Mouse (Mus musculus) spleen, postnatal 4 days (tissue): ENCODE data around the gene Sertad1.

ENCODE experiments used
- DNase-seq, 2 experiments: peaks; one replicate each; pipeline ENCODE4 v3.0.0; 2022; ENCODE audit warnings: low spot score in 2 of 2

Sertad1 gene

DNA sequence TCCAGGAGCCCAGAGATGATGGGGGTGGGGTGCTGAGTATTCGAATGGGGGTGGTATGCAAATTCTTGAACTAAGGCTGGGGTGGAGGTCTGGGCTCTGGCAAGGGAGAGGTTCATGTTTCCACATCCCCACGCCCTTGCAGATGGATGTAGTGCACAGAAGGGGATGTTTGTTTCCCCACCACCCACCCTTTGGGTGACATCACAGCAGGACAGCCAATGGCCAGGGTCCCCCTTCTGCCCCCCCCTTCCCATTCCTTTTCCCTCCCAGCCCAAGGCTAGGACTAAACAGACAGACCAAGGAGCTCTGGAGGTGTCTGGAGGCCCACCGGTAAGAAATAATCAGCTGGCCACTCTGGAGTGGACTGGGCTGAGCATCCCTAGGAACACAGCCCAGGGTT, 12.3 kb downstream of the Sertad1 start, which contains the start of gene Prx:
TSS of gene Prx (plus strand) at position 289 of the 400 bp plus-strand sequence.
- no peak for DNase-seq

DNA sequence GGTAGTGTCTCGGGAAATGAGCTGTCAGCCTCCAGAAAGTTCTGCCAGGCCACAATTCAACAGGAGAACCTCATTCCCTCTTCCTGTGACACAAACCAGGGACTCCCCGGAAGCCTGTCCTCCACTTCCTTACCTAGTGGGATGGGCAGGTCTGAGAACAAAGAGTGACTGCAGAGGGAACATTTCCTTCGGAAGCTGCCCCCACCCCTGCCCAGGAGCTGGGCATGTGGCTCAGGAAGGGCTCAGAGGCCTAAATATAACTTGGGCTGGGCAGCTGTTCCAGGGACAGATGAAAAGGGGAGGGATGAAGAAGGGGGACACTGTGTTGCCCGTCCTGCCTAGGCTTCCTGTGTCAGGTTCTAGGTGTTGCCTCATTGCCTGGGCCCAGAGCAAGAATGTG, 14.9 kb downstream of the Sertad1 start:
- DNase-seq: no peak

DNA sequence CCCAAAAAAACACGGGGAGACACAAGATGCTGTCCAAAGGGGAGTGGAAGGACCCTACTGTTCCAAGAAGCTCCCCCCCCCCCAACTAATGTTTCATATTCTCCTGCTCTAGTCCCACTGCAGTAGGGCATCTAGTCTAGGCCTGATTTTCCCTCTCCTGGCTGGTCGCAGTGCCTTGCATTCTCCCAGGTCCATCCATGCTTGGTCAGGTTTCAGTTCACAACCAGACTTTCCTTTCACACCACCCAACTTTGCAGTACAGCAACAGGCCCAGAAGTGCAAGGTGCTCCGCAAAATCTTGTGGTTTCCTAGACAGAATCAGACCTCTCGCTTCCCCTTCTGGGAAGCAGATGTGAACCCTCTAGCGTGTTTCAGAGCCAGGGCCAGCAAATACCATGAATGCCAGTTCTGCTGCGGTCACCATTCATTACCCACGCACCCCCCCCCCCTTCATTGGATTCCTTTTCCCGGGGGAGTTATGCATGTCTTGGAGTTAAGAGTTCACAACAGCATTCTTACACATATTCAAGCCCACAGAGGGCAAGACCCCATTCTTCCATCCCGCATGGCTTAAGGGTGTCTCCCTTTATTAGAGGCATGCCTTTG, 20.2 kb downstream of the Sertad1 start:
- no peak for DNase-seq

DNA sequence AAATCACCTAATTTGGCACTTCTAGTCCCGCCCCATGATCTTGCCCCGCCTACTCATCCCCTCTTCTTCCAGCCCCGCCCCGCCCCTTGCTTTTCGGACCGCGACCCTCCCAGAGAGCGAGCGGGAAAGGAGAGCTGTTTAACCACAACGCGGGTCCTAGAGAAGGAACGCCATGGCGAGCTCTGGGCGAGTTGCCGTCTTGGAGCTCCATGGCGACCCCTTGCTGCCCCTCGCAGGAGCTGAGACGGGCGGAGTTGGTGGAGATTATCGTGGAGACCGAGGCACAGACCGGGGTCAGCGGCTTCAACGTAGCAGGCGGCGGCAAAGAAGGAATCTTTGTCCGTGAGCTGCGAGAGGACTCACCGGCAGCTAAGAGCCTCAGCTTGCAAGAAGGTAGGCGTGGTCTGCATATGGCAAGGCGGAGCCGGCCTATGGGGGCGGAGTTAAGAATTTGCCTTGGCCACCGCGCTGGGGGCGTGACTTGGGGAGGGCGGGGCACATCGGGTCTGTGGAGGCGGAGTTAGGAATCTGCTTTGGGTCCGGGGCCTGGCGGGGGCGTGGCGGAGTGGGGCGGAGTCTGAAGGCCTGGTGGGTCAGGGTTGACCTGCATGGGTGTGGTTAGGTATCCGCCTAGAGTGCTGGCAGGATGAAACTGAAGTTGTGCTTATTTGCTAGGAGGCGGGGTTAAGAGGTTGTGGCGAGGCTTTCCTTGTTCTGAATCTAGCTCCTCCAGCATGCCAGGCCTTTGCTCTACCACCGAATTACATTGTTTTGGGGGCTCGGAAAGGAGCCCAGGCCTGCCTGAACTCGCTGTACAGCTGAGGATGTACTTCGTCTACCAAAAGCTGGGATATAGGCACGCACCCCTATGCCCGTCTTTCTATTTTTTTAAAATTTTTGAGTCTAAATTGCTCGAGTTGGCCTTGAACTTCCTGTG, 21.3 kb downstream of the Sertad1 start:
- DNase-seq: peak; percentile 100

DNA sequence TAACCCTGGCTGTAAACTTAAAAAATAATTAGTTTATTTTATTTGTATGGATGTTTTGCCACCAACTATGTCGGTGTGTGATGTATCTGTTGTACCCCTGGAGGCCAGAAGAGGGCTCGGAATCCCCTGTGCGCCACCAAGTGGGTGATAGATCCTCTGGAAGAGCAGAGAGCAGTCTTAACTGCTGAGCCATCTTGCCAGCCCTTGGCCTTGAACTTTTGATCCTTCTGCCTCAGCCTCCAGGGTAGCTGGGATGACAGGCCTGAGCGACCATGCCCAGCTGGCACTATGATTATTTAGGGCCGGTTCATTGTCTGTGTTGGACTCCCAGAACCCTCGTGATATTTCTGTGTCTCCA, 21.9 kb downstream of the Sertad1 start:
- peak; percentile 79 to 84 for DNase-seq

DNA sequence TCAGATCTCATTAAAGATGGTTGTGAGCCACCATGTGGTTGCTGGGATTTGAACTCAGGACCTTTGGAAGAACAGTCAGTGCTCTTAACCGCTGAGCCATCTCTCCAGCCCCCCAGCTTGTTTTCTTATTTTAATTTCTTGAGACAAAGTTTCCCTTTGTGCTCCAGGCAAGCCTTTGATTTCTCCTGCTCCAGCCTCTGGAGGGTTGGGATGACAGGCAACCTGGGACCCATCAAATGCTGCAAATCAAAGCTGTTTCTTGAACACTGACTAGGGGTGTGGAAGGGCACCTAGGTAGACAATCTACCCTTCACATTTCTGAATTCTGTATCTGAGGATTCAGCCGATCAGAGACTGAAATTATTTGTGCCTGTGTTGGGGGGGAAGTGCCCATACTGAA, 24.1 kb downstream of the Sertad1 start:
- DNase-seq: no peak

DNA sequence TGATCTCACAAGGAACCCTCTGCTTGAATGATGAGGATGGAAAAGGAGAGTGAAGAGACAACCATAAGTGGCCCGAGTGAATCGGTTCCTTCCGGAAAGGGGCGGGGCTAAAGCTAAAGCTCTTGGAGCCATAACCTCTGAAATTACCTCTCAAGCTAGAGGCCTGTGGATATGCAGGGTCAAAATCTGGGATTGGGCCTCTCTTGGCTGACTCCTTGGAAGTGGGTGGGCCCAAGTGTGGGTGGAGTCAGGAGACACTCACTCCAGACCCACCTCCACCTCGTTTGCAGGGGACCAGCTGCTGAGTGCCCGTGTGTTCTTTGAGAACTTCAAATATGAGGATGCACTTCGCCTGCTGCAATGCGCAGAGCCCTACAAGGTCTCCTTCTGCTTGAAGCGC, 28.3 kb downstream of the Sertad1 start:
- no peak for DNase-seq

DNA sequence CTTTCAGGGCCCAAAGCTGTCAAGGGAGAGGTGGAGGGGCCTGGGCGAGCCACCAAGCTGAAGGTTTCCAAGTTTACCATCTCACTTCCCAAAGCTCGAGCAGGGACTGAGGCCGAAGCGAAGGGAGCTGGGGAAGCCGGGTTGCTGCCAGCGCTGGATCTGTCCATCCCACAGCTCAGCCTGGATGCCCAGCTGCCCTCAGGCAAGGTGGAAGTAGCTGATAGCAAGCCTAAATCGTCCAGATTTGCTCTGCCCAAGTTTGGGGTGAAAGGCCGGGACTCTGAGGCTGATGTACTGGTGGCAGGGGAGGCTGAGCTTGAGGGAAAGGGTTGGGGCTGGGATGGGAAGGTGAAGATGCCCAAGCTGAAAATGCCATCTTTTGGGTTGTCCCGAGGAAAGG, 31.6 kb downstream of the Sertad1 start:
- DNase-seq: no peak

DNA sequence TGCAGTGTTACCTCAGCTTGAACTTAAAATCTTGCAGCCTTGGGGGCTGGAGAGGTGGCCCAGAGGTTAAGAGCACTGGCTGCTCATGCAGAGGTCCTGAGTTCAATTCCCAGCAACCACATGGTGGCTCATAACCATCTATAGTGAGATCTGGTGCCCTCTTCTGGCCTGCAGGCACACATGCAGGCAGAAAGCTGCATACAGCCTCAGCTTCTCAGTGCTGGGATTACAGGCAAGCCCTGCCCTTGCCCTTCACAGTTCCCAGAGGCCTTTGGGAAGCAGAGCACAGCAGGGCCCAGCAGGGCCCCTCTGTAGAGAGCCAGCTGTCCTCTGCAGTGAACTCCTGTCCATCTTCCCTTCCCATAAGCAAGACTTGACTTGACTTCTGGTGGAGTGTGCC, 33.4 kb downstream of the Sertad1 start:
- DNase-seq: no peak

DNA sequence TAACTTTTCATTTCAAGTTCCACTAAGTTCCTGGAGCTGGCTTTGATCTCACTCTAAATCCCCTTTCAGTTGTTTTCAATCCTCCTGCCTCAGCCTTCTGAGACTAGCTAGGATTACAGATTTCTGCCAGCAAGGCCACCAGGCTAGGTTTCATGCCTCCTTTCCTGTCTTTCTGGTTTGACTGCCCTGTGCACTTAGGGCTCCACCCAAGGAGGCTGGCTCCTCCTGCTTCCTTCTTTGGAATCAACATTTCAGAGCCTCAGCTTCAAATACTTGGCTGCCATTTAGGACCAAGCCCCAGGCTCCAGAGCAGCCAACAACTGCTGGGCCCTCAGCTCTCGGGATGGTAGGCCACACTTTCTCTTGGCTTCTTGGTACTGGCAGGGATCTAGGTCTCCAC, 33.9 kb downstream of the Sertad1 start:
- no peak for DNase-seq

DNA sequence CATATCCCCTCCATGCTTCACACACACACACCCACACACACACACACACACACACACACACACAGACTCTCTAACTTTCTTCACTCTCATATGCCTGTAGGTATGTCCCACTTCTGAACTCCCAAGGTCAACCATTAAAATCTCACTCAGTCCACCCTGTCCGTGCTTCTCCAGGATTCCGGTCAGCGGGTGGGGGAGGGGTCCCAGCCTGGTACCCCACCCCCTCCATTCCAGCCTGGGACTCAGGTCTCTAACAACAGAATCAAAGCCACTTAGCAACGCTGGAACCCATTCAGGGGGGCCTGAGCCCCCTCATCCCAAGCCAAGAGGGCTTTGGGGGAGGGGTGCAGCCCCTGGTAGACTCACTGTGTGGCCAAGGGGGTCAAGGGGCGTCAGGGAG, 36.3 kb downstream of the Sertad1 start, which contains the start of gene Hipk4:
TSS of gene Hipk4 (plus strand) at position 301 of the 400 bp plus-strand sequence.
- no peak for DNase-seq

DNA sequence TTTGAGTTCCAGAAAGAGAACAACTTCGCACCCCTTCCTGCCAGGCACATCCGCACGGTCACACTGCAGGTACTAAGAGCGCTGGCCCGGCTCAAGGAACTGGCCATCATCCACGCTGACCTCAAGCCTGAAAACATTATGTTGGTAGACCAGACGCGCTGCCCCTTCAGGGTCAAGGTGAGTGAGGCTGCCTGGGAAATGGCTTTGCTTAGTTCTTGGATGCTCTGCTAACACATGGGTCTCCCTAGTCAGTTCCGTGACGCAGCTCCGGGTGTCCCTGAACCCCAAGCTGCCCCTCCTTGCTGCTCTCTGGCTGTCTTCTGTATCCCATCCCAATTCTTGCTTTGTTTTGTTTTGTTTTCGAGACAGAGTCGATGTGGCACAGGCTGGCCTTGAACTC, 37.1 kb downstream of the Sertad1 start:
- DNase-seq: no peak

DNA sequence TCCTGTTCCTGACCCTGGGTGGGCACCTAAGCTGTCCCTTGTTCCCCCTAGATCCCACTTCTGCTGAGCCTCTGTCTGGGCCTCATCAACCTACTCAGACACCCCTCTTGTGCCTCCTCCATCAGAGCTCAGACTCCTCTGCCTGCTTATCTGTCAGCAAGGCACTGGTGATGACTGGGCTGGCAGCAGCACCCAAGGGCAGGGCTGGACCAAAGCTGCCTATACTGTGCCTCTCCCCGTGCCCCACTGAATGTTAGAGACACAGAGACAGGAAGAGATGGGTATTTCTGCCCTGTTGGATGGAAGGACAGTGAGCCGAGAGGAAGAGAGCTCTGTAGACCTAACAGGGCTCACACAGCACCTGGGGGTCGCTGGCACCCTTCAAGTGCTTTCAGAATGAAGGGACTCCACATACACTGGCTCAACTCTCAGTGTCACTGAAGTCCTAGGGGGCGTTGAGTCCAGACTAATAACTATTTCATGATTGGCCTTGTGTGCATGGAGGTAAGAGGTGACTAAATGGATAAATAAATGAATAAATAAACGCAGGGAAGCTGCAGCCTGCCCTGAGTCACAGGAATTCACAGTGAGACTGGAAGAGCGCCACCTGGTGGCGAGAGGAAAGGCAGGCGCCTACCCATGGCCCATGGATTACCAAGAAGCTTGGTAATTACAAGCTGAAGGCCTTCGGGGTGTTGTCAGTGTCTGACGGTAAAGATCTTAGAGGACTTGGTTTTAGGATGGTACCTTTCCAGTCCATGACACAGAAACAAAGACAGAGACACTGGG, 39.5 kb downstream of the Sertad1 start:
- DNase-seq: peak; percentile 76 to 93

DNA sequence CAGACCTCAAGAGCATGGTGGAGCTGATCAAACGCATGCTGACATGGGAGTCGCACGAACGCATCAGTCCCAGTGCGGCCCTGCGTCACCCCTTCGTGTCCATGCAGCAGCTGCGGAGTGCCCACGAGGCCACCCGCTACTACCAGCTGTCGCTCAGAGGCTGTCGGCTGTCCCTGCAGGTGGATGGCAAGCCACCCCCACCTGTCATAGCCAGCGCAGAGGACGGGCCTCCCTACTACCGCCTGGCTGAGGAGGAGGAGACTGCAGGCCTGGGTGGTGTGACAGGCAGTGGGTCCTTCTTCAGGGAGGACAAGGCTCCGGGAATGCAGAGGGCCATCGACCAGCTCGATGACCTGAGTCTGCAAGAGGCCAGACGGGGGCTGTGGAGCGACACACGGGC, 42.4 kb downstream of the Sertad1 start:
- DNase-seq: peak in 1 of 2 experiments; percentile 57

DNA sequence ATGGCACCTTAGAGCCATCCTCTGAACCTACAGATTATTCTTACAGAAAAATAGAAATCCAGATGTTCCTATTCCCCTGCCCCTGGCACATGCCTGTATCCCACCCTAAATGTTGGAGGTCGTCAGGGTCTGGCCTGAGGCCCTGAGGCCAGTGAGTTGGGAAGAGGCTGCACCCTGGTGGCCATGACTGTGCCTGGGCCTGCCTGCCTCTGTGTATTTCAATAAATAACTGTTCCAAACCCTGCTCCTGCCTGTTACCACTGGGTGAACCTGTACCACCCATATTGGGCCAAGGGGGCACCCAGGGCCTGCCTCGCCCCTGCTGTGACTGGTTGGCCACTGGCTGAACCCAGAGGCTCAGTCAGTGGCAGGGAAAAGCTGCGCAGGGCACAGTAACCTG, 44.2 kb downstream of the Sertad1 start:
- no peak for DNase-seq

DNA sequence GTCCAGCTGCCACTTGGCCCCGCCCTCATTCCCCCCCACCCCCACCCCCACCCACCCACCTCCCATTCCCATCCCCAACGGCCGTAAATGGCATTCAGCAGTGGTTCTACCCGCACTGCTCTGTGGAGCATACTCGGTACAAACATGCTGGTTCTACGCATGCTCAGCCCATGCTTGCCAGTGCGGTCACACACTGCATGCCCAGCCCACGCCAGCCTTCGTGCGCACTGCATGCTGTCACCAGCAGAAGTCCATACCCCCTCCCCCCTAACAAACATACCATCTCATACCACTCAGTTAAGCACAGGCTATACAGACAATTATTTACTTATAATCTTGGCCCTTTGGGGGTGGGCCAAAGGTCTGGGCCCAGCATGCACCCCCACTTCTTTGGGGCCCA, 45.0 kb downstream of the Sertad1 start:
- no peak for DNase-seq

DNA sequence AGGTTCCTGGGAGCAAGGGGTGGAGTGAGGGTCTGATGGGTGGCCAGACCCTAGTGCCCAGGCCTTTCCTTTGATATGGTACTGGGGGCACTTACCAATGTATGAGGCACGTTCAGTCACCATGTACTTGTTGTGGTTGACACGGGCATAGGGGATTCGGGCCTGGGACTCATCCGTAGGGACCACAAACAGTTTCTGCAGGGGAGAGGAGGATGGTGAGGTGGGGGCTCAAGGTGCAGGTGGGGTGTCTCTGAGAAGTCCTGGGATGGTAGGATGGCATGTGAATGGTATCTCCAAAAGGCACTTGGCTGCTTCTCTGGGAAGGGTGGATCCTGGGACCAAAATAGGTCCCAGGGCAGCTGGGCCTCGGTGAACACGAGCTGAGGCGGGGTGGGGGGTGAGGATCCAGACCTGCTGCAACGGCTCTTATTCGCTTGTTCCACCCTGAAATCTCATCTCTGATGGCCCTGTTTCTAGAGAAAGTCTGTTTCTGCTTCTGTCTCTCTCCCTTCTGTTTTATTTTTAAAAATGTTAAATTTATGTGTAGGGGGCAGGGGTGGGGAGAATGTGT, 45.9 kb downstream of the Sertad1 start:
- DNase-seq: peak in 1 of 2 experiments; percentile 58

DNA sequence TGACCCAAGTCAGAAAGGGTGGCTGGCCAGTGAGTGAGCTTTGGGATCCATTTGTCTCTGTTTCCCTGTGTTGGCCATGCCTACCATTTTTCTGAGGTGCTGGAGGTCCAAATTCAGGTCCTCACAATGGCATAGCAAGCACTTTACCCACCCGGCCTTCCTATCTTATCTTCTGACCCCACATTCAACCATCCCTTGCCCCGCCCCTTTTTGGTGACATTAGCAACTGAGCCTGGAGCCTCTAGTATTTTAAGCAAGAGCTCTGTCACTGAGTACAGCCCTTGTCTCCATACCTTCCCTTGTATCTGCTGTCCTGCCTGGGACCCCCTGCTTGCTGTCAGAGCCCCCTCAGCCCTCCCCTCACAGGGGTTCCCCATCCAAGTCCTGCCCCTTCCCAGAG, 48.7 kb downstream of the Sertad1 start:
- peak; percentile 77 to 78 for DNase-seq

DNA sequence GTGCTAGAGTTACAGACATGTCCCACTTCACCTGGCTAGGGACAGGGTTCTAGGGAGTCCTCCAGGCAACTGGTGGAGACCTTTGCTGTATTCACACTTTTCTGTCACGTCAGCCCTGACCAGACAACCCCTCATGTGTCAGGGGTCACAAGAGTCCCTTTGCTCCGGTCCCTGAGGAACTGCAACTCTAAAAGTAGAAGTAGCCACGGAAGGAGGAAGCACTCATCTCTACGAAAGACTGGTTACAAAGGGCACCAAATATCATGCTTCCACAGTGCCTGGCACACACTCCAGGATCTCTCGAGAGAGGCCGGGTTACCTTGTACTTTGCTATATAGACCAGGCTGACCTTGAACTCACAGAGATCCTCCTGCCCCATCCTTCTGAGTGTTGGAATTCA, 49.9 kb downstream of the Sertad1 start:
- DNase-seq: no peak

DNA sequence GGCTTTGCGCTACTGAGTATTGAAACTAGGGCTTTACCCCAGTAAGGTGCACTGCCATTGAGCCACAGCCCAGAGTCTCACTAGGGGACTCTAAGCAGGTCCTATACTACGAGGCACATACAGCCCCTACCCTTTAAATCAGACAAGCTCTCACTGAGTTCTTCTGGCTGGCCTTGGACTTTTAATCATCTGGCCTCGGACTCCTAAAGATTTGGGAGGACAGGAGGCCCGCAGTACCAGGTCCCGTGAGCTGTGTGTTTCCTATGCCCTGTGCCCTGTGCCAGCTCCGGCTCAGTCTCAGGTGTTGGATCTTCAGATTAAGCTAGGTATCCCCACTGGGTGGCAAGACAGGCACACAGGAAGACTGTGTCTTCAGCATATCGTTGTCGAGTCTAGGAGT, 51.3 kb downstream of the Sertad1 start:
- no peak for DNase-seq

DNA sequence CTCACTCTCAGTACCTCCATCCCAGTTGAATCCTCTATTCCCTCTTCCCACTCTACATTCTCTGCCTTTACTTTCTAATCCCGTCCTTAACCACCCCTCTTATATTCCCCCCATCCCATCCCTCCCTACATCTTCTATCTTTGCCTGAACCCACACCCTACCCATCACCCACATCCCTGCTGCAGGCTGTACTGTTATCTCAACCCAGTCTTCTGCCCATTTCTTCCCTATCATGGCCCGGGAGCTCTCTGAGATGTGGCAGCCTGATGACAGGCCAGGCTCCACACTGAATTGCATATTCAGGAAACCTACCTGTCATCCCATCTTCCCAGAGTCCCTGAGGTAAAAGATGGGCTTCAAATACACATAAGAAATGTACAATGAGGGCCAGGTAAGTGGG, 52.1 kb downstream of the Sertad1 start:
- no peak for DNase-seq
